Mouse (Mus musculus): Measurements from ENCODE around the gene Lrrc75a.

Lrrc75a gene

DNA sequence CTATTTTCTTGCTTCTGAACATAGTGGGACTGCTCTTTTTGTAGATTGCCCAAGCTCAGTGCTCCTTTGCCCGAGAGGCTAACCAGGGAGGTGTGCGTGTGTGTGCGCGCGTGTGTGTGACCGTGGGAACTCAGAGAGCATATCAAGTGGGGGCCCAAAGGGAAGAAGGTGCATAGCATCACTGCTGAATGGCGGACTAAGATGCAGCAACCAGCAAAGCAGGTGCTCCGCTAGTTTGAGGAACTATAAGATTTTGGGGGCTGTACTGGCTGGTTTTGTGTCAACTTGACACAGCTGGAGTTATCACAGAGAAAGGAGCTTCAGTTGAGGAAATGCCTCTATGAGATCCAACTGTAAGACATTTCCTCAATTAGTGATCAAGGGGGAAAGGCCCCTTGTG, 27.2 kb downstream of the Lrrc75a start:
- no peak for DNase-seq (ENCODE audit: low spot score)

DNA sequence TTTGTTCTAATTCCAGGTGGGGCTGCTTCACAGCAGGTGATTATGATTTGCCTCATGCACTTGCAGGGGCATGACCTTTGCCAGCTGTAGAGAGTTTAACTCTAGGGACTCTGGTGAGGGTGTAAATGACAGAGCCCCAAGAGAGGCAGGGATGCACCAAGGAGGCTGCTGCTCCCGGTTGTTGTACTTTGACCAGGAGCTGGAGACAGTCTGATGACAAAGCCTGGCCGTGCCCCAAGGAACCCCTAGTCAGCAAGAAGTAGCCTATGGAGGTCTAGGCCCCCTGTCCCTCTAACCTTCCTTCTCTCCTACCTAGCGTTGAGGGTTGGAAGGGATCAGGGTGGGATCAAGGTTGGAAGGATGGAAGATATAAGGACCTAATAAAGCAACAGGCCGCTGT, 32.9 kb downstream of the Lrrc75a start:
- DNase-seq (ENCODE audit: low spot score), result no peak

DNA sequence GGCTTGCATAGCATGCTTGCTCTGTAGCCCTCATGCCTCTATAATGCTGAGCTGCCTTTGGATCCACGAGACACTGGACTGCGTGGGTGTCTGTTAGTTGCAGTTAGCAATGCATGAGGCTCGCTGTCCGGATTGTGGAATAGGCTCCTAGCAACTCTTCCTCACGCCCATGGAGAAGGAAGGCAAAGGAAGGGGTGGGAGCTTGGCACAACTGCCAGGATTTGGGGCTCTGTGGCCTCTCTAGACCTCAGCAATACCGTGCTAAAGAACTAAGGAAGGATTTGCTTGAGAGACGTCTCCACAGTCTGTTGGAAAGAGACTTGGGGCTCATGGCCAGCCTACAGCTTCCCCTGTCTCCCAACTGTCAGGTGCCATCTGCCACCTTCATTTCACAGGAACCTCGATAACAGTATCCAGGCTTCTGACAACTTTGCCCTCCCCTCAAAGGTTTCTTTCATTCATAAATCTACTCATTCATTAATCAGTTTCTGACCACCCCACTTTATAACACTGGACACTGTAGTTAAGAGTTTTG, 33.4 kb downstream of the Lrrc75a start:
- DNase-seq (ENCODE audit: low spot score), result no peak

DNA sequence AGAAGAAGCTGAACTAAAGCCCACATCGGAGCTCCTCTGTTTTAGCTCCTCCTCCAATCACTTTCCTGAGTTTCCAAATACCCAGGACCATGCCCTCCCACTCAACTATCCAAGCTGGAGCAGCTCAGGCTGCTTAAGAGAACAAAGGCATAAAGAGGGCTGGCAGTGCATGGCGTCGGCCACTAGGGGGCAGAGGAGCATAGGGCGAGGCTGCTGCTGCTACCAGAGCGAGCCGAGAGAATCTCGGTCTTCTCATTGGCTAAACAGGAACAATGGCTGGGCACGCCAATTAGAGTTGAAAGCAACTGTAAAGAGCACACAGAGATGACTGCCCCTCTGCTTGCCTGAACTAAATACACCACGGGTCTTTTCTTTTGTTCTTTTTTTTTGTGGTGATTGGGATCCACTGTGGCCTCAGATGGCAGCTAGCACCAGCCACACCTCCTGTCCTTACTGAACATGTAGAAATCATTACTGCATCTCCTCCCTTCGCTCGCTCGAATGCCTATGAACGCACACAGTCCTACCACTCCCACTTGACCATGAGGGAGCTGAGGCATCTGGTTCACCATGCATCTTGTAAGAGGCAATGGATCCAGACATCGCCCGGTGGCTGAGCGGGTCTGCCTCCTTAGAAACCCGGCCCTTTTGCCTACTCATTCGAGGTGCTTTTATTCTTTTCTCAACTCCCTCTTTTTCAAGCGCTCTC, 34.5 kb downstream of the Lrrc75a start:
- DNase-seq (ENCODE audit: low spot score), result peak; percentile 100

DNA sequence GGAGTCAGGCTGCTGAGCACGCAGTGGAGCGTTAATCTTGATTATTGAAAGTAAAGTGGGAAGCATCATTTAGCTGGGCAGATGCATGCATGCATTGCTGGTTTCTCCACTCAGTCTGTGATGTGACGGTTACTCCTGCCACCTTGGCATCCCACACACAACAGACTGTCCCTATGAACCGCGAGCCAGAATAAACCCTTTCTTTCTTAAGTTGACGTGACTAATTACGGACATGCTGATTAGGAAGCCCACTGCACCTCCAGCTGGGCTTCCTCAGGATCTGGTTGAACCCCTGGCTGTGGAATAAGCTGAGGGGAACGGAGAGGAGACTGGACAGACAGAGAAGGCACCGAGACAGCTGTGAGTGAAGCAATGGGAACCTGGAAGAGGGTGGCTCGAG, 35.7 kb downstream of the Lrrc75a start:
- no peak for DNase-seq (ENCODE audit: low spot score)

DNA sequence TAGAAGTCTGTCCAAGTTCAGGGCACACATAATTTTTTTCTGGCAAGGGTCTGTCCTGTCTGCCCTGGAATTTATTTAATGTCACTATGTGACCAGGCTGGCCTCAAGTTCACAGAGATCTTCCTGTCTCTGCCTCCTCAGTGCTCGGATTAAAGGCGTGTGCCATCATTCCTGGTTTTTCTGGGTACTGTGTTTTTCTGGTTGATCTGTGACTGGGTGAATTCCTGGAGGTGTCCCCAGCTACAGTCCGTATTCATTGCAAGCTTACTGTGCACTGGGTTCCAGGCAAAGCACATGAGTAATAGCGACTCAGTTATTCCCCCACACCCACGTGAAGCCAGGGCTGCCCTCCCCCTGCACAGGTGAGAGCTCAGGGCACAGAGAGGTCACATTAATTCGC, 38.0 kb downstream of the Lrrc75a start:
- DNase-seq (ENCODE audit: low spot score), result no peak

DNA sequence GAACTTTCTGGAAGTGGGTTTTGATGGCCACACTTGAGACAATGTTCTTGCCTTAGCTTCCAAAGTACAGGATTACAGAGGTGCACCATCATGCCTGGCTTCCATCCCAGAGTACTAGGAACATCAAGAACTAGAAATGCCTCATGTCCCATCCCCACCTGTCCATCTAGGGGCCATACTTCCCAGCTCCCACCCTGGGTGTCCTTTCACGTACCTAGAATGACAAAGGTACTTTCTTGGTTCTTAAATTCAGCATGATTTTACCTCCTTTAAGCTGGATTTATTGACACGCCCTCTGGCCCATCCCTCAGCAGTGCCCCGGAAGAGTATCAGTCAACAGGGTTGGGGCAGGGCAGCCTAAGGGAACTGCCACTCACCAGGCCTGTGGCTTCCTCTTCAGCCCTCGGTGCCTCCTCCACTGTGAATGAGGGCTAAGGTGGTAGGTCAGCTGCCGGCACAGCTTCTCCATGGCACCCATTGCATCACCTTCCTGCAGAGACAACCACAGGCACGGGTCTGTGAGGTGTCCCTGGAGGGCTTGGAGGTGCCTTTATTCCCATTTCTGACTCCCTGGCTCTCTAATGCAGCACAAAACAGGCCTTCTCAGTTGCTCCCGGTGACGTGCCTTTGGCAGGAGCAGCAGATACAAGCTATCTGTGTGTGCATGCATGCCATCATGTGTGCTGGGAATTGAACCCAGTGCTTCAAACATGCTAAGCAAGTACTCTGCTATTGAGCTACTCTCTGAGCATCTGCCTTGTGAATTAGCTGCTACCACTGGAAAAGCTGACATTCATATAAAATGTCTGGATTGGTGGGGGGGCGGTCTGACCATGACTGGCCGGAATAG, 39.3 kb downstream of the Lrrc75a start:
- no peak for DNase-seq (ENCODE audit: low spot score)

DNA sequence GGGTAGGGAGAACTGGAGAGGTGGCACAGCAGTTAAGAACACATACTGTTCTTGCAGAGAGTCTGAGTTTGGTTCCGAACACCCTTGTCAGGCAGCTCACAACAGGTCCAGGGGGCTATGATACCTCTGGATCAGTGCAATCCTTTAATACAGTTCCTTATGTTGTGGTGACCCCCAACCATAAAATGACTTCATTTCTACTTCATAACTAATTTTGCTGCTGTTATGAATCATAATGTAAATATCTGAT, 40.4 kb downstream of the Lrrc75a start:
- no peak for DNase-seq (ENCODE audit: low spot score)

DNA sequence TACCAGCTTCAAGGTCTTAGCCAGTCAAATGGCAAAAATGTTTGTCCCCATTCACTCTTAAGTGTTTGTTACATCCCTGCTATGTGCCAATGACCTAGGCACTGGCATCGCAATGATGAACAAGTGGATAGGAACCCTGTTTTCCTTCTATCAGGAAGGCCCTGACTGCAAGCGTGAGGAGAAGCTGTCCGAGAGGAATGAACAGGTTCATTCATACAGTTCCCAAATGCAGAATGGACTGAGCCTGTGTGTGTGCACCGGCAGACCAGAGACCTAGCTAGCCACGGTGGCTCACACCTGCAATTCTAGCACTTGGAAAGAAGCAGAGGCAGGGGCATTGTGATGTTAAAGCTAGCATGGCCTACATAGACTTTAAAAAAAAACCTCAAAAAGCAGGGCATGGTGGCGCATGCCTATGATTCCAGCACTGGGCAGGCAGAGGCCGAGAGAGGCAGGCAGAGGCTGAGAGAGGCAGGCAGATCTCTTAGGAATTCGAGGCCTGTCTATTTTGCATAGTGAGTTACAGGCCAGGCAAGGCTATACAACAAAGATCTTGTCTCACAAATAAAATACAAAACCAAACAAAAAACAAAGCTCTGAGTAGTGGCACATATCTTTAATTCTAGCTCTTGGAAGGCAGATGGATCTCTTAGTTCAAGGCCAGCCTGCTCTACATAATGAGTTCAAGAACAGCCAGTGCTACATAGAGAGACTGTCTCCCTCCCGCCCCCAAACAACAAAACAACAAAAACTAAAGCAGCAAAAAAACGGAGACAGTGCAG, 41.0 kb downstream of the Lrrc75a start:
- DNase-seq (ENCODE audit: low spot score), result peak; percentile 44

DNA sequence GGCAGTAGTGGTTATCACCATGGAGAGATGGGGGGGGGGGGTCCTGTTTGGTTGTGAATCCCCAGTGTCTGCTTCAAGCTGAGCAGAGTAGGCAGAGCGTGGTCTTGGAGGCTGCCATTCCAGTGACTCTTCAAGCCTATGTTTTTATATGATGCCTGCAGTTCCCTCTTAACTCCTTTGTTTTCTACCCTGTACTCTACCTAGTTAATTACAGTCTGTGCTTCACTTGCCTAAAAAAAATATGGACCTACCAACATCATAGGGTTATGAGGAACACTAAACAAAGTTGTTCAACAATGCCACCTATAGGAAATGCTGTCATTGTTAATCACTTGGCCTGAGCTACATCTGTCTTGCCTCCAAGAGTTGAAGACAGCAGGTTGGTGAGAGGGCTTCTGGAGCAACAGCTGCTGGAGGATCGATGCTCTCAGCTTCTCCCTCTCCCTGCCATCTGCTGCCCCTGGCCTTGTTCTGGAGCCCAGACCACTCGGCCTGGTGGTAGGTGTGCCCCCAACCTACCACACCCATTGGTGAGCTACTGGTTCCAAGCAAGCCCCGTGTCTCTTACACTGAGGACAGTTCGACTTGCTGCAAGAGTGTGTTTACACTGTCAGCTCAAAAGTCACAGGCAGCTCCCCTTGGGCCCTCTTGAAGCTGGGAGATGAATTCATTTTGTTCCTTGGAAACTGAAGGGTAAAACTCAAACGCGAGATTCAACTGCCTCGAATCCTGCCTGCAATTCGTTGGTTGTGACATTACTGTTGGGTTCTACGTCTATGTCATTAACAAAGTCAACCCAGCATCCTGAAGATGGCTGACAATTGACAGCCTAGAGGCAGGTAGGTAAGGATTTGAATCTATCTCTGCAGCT, 41.8 kb downstream of the Lrrc75a start:
- peak; percentile 44 for DNase-seq (ENCODE audit: low spot score)

DNA sequence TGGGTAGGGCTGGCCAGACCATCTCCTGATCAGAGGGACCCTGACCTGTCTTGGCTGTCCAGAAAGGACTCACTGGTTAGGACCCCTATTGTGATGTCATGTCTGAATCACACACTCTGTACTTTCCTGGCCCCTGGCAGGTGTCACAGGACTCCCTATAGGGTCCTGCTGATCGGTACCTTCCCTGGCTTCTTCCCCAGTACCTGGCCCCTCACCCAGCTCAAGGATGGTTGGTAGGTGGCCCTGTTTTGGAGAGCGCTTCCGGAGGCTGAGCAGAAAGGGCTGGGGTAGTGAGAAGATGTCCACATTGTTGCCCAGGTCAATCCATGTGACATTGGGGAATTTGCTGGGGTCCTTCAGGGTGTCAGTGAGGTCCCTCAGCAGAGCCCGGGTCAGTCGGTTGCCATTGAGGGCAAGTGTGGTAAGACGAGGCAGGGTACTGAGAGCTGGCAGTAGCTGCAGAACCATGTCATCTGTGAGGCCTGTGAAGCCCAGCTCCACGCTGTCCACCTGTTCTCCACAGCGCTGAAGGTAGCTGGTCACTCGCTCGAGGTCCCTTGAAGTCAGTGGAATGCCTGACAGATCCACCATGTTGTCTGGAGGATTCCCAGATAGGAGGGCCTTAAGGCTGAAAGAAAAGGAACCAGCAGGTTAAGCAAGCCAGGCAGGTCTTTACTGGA, 42.6 kb downstream of the Lrrc75a start:
- DNase-seq (ENCODE audit: low spot score), result peak; percentile 64

DNA sequence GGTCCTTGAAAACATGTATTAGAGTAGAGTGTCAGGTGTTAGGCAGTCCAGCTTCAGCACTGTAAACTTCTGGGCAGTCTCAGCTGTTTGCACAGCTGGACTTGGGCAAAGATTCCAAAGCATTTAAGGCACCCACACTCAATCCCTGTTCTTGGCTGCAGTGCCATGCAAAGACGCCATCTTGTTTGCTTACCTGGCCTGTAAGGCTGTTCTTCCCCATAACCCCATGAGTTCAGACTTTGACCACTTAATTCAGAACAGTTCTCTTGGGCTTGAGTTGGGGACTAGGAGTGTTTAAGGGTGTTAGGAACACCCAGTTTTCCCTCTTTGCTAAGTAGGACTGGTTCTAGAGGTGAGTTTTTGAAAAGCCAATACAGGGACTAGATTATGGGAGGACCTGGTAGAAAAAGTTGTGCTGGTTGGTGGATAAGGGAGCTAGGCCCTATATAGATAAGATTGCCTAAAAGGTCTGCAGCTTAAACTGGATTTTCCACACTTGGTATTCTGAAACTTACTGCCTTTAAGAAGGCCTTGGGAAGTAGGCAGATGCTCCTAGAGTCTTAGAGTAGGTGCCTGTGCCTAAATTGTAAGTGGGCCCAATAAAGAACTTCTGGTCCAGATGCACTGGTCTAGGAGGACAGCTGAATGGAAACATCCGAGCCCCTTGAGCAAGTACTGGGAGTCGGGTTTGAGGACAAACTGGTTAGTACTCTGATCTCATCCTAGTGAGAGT, 43.3 kb downstream of the Lrrc75a start:
- DNase-seq (ENCODE audit: low spot score), result peak; percentile 38

DNA sequence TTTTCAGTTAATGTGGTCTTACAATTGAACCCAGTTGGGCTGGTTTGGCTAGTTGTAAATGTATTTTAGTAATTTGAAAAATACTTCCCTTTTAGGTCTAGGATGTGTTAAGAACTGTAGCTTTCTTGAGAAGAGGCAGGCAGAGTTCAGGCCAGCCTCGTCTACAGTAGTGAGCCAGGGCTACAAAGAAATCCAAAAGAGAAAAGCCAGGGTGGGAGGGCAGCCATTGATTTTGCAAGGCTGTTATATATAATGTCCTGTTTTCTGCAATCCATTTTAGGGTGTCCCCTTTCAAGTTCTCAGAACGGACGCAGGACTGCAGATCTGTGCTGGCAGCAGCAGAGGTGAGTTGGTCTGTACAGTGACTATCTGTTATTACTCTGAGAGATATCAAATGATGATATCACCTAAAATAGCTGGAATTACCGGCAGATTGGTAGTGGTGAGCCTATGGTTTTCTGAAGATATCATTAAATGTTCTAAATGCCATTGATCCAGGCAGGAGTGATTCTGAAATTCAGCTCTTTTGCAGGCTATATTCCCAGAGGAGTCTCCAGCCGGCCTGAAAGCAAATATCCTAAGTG, 44.1 kb downstream of the Lrrc75a start:
- no peak for DNase-seq (ENCODE audit: low spot score)

DNA sequence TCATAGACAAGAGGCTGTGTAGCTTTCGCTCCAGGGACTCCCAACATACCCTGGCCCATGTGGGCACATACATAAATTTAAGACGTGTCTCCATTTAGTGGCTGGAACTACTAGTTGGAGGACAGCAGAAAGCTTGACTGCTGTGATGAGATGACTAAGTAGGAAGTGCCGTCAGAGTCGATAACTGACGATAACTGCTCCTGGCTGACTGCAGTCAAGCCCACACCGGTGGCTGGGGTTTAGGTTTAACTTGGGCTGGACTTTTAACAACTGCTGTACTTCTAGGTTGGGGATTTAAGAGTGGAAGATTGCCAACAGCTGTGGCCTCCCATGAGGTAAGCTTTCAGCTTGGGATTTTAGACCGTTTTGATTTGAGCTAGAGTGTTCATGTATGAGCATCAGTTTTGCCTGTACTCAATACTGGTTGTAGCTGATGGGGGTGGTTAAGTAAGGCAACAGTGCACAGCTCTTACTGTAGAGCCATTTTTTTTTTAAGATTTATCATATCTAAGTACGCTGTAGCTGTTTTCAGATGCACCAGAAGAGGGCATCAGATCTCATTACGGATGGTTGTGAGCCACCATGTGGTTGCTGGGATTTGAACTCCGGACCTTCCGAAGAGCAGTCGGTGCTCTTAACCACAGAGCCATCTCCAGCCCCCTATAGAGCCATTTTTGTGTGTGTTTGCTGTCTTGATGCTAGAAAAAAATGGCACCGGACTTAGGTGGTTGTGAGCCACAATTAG, 44.8 kb downstream of the Lrrc75a start:
- peak; percentile 39 for DNase-seq (ENCODE audit: low spot score)

DNA sequence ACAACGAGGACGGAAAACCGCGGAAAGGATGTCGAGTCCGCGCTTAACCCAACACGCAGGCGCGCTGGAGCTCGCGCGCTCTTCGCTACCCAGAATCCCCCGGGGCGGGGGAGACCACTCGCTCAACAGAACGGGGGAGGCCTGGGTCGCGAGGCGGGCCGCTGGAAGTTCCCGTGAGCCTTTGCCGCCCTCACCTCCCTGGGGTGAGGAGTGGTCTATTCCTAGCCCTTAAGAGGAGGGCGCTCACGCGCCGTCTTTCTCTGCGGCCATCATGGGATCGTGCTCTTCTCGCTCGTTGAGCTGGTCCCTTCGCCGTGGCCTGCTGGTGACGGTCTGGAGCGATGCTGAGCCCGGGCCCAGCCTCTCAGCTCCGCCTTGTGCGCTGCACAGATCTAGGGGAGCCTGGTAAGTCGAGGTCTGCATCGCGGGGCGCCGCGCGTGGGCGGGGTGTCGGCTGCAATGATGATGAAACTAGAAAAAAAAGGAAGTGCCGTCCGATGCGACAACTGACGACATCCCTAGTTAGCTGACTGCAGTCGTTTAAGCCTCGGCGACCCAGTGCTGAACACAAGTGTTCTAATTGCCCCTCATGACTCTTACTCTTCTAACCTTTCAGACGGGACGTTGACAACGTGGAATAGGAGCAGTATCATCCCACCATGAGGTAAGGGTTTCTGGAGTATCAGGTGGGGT, 45.6 kb downstream of the Lrrc75a start:
- peak; percentile 97 for DNase-seq (ENCODE audit: low spot score)

DNA sequence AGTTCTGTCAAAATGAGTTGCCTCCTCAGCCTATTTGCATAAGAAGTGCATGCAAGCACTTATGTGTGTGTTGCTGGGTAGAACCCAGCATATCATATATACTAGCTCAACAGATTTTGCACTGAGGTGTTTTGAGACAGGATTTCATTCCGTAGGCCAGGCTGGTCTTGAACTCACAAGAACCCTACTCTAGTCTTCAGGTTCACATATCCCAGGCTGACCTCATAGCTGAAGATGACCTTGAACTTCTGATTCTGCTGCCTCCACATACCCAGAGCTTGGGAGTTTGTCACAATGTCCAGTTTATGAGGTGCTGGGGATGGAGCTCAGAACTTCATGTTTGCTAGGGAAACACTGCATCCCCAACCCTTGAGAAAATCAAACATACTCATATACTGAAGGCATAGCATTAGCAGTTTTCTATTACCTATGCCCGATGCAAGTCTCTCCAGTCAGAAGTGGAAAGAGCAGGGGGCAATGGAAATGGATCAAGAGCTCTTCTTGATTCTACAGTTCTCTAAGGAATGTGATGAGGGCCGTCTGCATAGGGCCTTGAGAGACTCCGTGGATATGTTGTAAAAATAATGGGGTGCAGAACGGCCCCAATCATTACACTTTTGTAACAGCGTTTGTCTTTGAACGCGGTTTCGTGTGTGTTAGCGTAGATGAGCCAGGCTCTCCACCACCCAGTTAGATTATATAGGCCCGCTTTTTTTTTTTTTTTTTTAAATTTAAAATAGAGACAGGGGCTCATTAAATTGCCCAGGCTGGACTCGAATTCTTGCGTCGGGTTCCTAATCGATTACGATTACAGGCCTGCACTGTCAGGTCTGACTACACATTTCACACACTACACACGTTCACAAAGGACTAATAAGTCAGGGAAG, 46.3 kb downstream of the Lrrc75a start:
- DNase-seq (ENCODE audit: low spot score), result peak; percentile 37

DNA sequence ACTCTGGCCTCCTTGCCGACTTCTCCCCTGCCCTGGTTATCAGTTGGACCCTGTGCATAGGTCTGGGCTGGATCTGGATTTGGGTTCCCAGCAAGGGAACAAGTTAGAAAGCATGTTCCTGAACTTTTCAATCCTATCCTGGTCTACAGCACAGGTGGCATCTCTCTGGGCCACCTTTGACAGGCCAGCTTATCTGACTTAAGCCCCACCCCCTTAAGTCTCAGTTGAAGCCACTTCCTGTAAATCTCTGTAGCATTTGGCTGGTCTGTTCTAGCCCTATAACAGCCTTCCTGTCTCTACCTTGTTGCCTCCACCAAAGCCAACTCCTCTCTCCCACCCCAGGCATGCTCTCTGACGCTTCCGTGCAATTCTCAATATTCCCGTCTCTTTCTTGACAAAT, 49.8 kb downstream of the Lrrc75a start:
- no peak for DNase-seq (ENCODE audit: low spot score)

Data from embryo, embryonic 10 days (tissue).